Comparison of ENCODE assay signal across 26 mouse cellular contexts in the genomic region with DNA sequence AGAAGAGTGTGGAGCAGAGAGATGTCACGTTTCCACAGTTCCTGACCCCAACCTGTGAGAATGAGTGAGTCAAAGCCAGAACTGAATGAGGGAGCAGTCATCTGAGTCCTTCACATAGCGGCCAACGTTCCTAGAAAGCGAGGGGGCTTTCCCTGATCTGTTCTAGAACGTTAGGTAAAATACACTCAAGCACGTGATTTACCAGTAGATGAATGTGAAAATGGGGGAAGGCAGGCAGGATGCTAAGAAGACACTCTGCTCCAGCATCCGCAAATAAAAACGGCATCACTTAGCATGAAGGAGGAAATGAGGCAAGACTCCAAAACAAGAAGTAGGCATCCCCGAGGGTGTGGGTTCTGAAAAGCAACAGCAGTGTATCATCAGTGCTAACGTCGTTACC. TPM values are rescaled to one million over a fixed set of nuclear protein-coding genes. Genes with fewer than 3 reads are reported as not detected.
DNase-seq lines count a peak whose midpoint lies in the region; ATAC-seq and TF ChIP-seq lines count a peak whose summit lies in the region.
"Had no signal": no experiment of that assay in that cellular context is flagged by ENCODE, and none has a peak within 500 bp of the region (broad histone marks: within the 10 kb centered on the region; RNA-seq: fewer than 3 reads in every experiment).

No protein-coding gene starts in this region.

- H3K36me3 ChIP-seq in heart, adult 2 months (ENCODE audit: control insufficient read depth, insufficient read depth, low read length), result no peaks in the 10 kb centered on the region
- H3K36me3 ChIP-seq: embryonic facial prominence, embryonic 15.5 days; G1E; heart, embryonic 13.5 days; limb, embryonic 13.5 days; liver, embryonic 13.5 days; lung, embryonic 15.5 days; midbrain, embryonic 12.5 days had no signal

- ATAC-seq in CD4-positive, CD25-positive, alpha-beta regulatory T cell, adult 4 months, result peak; percentile 34
- peak; percentile 89 for ATAC-seq in granulocyte monocyte progenitor cell, adult 5-6 weeks (replicated peaks; ENCODE audit: poor library complexity, severe bottlenecking)
- ATAC-seq in monocyte, adult 5-6 weeks (replicated peaks; ENCODE audit: insufficient number of reproducible peaks, low FRiP score, low TSS enrichment, poor library complexity, severe bottlenecking), result peak; percentile 91
- ATAC-seq: forebrain, embryonic 14.5 days; Patski had no signal

- intact Hi-C loops in left cerebral cortex, postnatal 4 days (cut with DNase I), result no loop called here
- intact Hi-C loops in heart, adult 2 months (cut with DNase I), result no loop called here
- intact Hi-C loops in left cerebral cortex, adult 2 months (cut with DNase I), result no loop called here

- DNase-seq in A20 (ENCODE audit: low read depth, low spot score), result peak; percentile 34
- DNase-seq in left cerebral cortex, postnatal 4 days, result no peak
- DNase-seq in heart, adult 2 months, result no peak
- no peak for DNase-seq in left cerebral cortex, adult 2 months (ENCODE audit: extremely low spot score in 1 of 2, low spot score in 2 of 2)
- DNase-seq: adrenal gland, adult 8-10 months; cerebellum, adult 9-10 months; gastrocnemius, postnatal 14 days; heart, adult 18-20 months; heart, postnatal 14 days; kidney, adult 2 months; liver, embryonic 13.5 days; right cerebral cortex, postnatal 14 days had no signal

- no peak for TF ChIP-seq CTCF in heart, adult 2 months (IDR thresholded peaks at IDR 0.05)
- no peak for TF ChIP-seq CTCF in left cerebral cortex, adult 2 months (IDR thresholded peaks at IDR 0.05)

- no peak overlapping the region for H3K27ac ChIP-seq in heart, adult 2 months
- H3K27ac ChIP-seq in left cerebral cortex, adult 2 months, result no peak overlapping the region
- H3K27ac ChIP-seq: embryonic facial prominence, embryonic 15.5 days; heart, embryonic 13.5 days; hindbrain, embryonic 14.5 days; kidney, postnatal 0 days; limb, embryonic 13.5 days; liver, embryonic 13.5 days; lung, embryonic 15.5 days; midbrain, embryonic 12.5 days had no signal

- H3K4me1 ChIP-seq in heart, adult 2 months (ENCODE audit: control insufficient read depth, insufficient read depth, low read length), result no peaks in the 10 kb centered on the region; the same call in 1 of the 2 replicates
- H3K4me1 ChIP-seq: embryonic facial prominence, embryonic 15.5 days; liver, embryonic 13.5 days; lung, embryonic 15.5 days; midbrain, embryonic 12.5 days had no signal

- no peak overlapping the region for H3K4me3 ChIP-seq in heart, adult 2 months
- H3K4me3 ChIP-seq in left cerebral cortex, adult 2 months, result no peak overlapping the region
- H3K4me3 ChIP-seq: embryonic facial prominence, embryonic 15.5 days; heart, embryonic 13.5 days; limb, embryonic 13.5 days; liver, embryonic 13.5 days; lung, embryonic 15.5 days; midbrain, embryonic 12.5 days had no signal

- no peak for TF ChIP-seq POLR2A in heart, adult 2 months (IDR thresholded peaks at IDR 0.05; ENCODE audit: insufficient read depth, low read depth, low read length)

- H3K9ac ChIP-seq in heart, adult 2 months (ENCODE audit: low read depth, low read length), result no peak overlapping the region
- H3K9ac ChIP-seq: embryonic facial prominence, embryonic 15.5 days; heart, embryonic 13.5 days; hindbrain, embryonic 14.5 days; limb, embryonic 13.5 days; liver, embryonic 13.5 days; lung, embryonic 15.5 days; midbrain, embryonic 12.5 days had no signal

- 69% methylated on average over 11 of the region's 11 CpGs for WGBS in heart, adult 2 months

- H3K27me3 ChIP-seq in heart, adult 2 months (ENCODE audit: control insufficient read depth, insufficient read depth, low read length), result no peaks in the 10 kb centered on the region
- H3K27me3 ChIP-seq: embryonic facial prominence, embryonic 15.5 days; limb, embryonic 13.5 days; liver, embryonic 13.5 days; lung, embryonic 15.5 days; midbrain, embryonic 12.5 days; Patski had no signal

- H3K79me2 ChIP-seq in heart, adult 2 months (replicated peaks; ENCODE audit: control insufficient read depth, insufficient read depth, low read length), result no peaks in the 10 kb centered on the region

- no peak for TF ChIP-seq EP300 in heart, adult 2 months (IDR thresholded peaks at IDR 0.05; ENCODE audit: insufficient read depth, low read depth, low read length)

RNA-seq across cellular contexts. Expression of a gene that starts 38.4 kb away (rescaled TPM):
- polyA plus RNA-seq in CD4-positive, CD25-positive, alpha-beta regulatory T cell, adult 4 months (2017; shearing (Covaris generic)), result not detected
- not detected in 2 replicates for total RNA-seq in granulocyte monocyte progenitor cell, adult 5-6 weeks (2014; fragmentation: Nextera tagmentation)
- not detected in 2 replicates for total RNA-seq in granulocyte monocyte progenitor cell, adult 5-6 weeks (2017)
- not detected in 3 replicates for total RNA-seq in monocyte, adult 5-6 weeks (2017)
- under 1 TPM in 1 of 2 experiments, not detected in 1; 0.18 TPM for total RNA-seq in left cerebral cortex, postnatal 4 days (2021)
- not detected for total RNA-seq in heart, adult 2 months (2021)
- 0.38 and 1.1 TPM in 2 replicates for polyA plus RNA-seq in heart, adult 2 months (2012; rRNA removed)
- not detected for total RNA-seq in left cerebral cortex, adult 2 months (2021)
- total RNA-seq: layer of hippocampus, postnatal 25 days had no signal
- polyA plus RNA-seq: G1E had no signal

Comparison
In these comparisons a context has a peak if more than half of its experiments do, and no peak if none do; other contexts are left out.
1. ATAC-seq: peak in every context shown above with its lines; median percentile 91 in monocyte, adult 5-6 weeks; 89 in granulocyte monocyte progenitor cell, adult 5-6 weeks; 34 in CD4-positive, CD25-positive, alpha-beta regulatory T cell, adult 4 months.